Mouse (Mus musculus): ENCODE results near the gene Sphkap.

Sphkap gene

DNA sequence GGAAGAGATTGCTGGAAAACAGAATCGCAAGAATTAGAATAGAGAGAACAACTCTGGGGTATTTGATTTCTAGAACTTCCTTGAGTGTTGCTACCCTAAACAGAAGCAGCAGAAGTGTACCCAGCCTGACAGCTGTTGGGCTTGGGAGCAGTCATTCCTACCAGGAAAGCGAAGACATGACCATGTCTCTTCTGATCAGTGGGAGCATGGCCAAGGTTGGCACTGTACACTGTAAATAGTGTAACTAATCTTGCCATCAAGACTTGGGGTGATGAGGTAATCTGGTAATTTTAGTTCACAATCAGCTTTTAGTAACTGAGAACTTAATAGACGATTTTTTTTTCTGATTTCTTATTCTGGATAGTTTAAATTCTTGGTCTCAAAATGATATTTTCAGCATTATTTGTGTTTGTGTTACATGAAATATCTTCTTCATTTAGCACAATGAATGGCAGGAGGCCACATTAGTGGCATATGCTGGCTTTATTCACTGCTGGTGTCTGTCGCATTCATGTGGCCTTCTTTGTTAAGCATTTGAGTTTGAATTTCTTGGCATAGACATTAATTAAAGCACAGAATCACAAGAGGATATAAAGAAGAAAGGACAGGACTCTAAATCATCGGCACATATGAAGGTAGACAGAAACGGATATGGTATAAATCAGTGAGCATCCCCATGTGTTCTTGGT, 96.2 kb downstream of the Sphkap start:
- ChIA-PET CTCF (no interaction called here), POLR2A (no interaction called here)

DNA sequence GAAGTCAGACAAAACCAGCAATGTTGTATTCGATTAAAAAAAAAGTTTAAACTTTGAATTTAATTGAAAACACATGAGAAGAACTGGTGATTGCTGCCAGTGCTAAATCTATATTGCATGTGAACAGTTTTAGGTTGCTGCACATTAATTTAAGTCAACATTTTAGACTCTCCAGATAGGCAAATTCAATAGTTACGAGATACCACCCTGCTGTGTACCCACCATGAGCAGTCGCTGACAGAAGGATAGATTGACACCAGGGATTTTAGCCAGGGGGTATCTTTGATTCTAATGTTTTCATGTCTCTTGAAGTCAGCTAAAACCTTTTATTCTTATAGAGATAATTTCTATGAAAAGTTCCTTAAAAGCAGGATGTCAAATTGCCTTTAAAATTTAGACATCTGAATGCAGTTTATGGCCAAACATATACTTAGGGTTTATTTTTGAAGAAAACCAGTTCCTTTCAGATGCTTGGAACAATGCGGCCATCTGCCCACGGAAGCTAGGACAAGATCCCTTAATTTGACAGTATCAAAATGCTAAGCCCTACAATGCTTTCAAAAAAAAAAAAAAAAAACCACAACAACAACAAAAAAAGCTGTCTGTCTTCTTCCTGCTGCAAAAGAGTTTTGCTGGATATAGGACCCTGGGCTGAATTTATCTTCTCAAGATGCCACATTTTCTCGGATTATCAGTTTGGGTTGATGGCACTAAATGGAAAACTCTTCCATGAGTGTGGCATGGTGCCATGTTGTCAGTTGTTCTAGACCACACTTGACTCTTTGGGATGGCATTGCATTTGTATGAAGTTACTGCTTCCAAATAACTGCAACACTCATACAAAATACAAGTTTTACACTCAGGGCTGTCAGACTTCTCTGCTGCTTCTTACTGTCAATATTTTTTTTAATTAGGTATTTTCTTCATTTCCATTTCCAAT, 110.6 kb downstream of the Sphkap start:
- POLR2A ChIA-PET, result no interaction called here
- CTCF ChIA-PET, result no interaction called here

DNA sequence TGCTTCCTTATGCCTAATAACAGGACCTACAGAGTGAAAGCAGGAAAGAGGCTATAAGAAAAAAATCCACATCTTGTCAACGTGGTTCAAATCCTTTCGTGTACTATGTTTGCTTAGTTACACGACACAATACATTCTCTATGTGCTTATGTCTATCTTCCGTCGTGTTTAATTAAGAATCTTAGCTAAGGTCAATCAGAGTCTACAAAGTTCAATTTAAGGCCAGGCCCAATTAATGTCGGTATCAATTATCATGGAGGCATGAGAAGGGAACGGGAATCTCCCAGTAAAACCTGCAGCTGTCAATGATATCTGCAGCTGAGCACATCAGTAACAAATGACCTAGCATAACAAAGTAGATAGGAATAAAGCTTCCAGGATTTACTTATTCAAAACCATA, 122.1 kb downstream of the Sphkap start:
- CTCF ChIA-PET, result interaction anchor here in 1 of 4 experiments (0.5 kb wide), 1 partner anchor 1592 kb away, joined by 6 read pairs; no protein-coding TSS in a partner anchor

DNA sequence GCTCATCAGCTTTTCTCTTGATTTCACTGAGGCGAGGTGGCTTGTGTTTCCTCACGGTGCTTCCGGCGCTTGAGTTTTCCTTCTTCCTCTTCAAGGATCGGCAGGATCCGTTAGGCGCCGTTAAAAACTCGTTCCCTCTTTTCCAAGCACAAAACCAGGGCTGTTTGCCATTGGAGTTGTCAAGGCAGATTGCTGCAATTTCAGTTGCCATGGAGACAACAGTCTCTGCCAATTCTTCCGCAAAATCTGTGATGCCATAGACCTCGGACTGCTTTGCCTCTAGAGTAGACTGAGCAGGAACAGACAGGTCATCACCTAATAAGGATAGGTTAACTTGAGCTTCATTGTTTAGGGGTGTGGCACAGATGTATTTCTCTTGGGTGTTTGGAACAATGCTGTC, 131.0 kb downstream of the Sphkap start:
- POLR2A ChIA-PET, result no interaction called here
- CTCF ChIA-PET, result no interaction called here

More for the DNA sequence above, 122.1 kb downstream of the Sphkap start:
- POLR2A ChIA-PET, result no interaction called here

DNA sequence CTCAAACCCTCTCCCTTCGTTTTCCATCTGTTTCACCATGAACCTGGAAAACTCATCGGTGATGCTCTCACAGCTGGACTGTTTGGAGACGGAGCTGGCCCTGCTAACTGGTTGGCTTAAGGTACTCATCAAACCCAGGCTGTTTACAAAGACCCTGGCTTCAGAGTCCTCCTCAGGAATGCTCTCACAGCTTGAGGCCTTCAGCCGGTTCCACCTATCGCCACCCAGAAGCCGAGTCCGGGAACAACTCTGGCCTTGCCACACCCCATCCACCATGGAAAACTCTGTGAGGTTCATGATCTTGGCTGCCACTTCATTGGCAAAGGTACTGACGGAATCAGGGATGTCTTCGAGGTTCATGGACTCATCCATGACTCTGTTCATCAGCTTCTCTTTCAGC, 131.4 kb downstream of the Sphkap start:
- POLR2A ChIA-PET, result no interaction called here

DNA sequence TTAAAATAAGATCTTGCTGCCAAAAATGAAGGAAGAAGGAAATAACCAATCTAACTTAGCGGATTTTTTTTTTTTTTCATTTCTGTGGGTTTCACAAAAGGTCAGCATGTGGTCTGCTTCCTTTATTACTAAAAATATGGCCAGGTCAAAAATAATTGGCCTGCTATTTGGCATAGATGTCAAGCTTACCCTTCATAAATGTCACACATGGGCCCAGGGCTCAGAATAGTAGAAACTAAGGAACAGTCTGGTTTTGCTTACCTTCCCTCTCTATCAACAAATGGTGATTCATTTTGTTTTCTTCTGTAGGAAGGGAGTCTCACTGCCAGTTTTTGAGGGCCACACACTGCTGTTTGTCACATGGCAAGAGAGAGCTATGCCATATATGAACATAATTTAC, 156.3 kb downstream of the Sphkap start:
- CTCF ChIA-PET, result no interaction called here
- POLR2A ChIA-PET, result interaction anchor here in 2 of 4 experiments (0.5 to 1.0 kb wide), 2 partner anchors 22 to 782 kb away, joined by 3 read pairs; no protein-coding TSS in a partner anchor

More for the DNA sequence above, 131.4 kb downstream of the Sphkap start:
- CTCF ChIA-PET, result no interaction called here

DNA sequence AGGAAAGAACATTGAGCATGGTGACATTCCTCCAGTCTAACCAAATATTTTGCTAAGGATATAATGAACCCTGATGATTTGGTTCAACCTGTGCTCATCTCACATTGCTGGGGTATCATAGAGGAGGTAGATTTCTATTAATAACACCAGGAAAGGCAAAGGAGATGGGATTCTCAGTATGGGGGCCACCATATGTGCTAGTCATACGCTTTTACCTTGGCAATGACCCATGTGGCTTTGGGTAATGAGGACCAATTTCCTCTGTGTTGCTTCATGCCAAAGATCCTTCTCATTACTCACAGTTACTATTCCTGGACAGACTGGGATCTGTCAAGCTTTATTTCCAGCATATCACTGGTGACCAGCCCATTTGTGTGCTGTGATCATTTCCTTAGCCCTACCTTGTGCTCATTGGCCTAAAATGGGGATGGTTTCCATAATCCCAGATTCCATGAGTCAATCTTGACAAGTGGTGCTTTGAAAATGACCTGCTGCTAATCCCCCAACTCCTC, 159.7 kb downstream of the Sphkap start:
- POLR2A ChIA-PET, result no interaction called here
- CTCF ChIA-PET, result no interaction called here

DNA sequence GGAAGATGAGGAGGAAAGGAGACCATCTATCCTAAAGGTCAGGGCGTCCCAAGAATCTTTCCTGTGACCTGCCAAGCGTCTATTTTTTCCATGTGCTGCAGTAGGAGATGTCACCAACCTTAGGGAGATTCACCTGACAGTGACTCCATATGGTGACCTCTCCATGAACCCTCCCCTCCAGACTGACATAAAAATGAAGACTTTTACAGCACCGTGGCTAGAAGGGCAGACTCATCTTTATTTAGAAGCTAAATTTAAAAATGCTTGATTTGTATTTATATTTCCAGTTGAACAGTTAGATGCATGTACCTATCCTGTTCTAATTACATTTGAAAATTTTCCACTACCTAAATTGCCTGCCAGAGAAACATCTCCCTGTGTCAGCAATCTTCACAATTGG, 180.1 kb downstream of the Sphkap start:
- ChIA-PET POLR2A (no interaction called here), CTCF (interaction anchor here in 1 of 4 experiments (0.6 kb wide), 1 partner anchor 944 kb away, joined by 4 read pairs; no protein-coding TSS in a partner anchor)

DNA sequence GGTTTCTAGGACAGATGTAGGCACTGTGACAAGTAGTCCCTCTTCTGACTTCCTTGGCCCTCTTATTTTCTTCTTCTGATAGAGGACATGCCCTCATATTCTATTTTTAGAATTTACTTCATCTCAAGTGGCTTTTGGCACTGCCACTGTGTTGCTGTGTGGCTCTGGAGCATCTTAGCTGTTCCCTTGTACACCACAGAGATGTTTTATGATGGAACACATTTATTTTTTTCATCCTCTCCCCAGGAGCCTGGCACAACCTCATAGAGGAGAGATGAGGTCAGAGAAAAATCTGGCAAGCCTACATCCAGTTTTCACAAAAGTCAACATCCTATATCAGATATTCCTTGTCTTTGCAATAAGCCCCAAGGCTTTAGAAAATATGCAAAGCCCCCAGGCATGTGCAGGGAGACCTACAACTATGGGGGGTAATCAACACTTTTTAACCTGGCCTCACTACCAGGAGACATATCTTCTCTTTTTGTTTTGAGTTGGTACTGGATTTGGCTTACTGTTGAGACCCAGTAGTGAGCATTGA, 183.5 kb downstream of the Sphkap start:
- ChIA-PET POLR2A (no interaction called here), CTCF (no interaction called here)

DNA sequence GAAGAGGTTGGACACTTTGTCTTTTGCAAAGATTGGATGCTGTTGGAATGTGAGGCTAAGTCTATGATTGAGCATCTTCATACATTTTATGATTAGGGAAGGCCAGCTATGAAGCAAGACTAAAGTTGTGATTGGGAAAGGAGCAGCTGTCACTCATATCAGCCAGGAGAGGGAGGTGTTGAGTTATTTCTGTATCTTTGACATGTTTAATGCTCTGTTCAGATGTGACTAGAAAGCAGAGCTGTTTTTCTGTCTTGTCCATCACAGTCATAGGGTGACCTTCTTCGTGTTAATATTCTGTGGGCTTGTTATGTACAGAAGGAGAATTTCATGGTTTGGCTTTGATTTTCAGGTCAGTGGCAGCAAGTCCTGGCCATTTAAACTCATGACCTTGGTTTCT, 184.9 kb downstream of the Sphkap start:
- ChIA-PET CTCF (interaction anchor here in 1 of 4 experiments (0.6 kb wide), 1 partner anchor 473 kb away, joined by 3 read pairs; no protein-coding TSS in a partner anchor), POLR2A (no interaction called here)

DNA sequence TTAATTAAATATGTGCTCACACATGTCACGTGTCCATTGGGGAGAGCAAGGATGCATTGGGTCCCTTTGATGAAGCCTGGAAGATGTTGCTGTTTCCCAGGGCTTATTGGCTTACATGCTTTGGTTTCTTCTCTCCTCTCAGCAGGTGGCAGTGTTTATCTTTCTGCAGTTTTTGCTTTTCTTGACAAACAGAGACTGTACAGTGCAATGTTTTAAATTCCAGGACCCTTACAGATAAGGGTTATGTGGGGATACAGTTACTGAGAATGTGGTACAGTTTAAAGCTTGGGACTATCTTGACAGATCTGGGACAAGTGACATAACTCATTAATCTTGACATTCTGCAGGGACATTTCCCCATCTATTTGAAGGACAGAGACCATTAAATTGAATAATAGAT, 189.7 kb downstream of the Sphkap start:
- CTCF ChIA-PET, result interaction anchor here in 1 of 4 experiments (1.0 kb wide), 1 partner anchor 18 kb away, joined by 3 read pairs; no protein-coding TSS in a partner anchor
- POLR2A ChIA-PET, result no interaction called here

DNA sequence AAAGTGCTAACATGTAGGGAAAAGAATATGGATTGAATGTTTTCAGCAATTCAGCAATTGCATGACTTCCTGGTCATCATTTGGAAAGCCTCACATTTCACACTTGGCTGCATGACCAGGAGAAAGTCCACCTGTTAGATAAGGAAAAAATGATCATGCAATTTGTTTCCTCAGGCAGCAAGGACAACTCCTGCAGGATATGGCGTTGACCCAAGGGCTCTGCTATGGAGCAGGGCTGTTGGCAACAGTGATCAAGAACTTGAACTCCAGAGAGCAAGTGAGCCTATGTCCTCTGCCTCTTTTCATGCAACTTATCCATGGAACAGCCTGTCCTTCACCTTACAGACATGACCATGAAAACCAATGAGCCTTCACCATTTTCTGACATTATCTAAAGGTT, 198.0 kb downstream of the Sphkap start:
- POLR2A ChIA-PET, result no interaction called here

More for the DNA sequence above, 198.0 kb downstream of the Sphkap start:
- CTCF ChIA-PET, result no interaction called here
